ENCODE assay signal across 17 mouse cellular contexts in genomic region chr2:118466601-118467000, GRCm38 (mm10). TPM values are rescaled to one million over a fixed set of nuclear protein-coding genes. Genes with fewer than 3 reads are reported as not detected.
DNase-seq lines count a peak whose midpoint lies in the region; ATAC-seq and TF ChIP-seq lines count a peak whose summit lies in the region.
"Had no signal": no experiment of that assay in that cellular context is flagged by ENCODE, and none has a peak within 500 bp of the region (broad histone marks: within the 10 kb centered on the region; RNA-seq: fewer than 3 reads in every experiment).

No protein-coding gene starts in this region.

- no peaks in the 10 kb centered on the region for H3K79me2 ChIP-seq in MEL (ENCODE audit: control insufficient read depth, insufficient read depth, low read length, poor library complexity)

- WGBS in hindbrain, postnatal 0 days: 74% methylated on average over 1 of the region's 1 CpGs
- 59% methylated on average over 1 of the region's 1 CpGs for WGBS in hindbrain, embryonic 16.5 days
- 69% methylated on average over 1 of the region's 1 CpGs for WGBS in midbrain, postnatal 0 days
- WGBS in midbrain, embryonic 13.5 days: 71% methylated on average over 1 of the region's 1 CpGs

- no peak overlapping the region for H3K27ac ChIP-seq in hindbrain, postnatal 0 days
- H3K27ac ChIP-seq in hindbrain, embryonic 16.5 days (ENCODE audit: low read depth, low read length): no peak overlapping the region
- no peak overlapping the region for H3K27ac ChIP-seq in midbrain, postnatal 0 days (ENCODE audit: low read depth, low read length)
- H3K27ac ChIP-seq in midbrain, embryonic 13.5 days: no peak overlapping the region
- no peak overlapping the region for H3K27ac ChIP-seq in MEL (ENCODE audit: control insufficient read depth, low read depth, low read length)
- H3K27ac ChIP-seq: embryonic facial prominence, embryonic 10.5 days; limb, embryonic 15.5 days; neural tube, embryonic 12.5 days had no signal

- H3K9ac ChIP-seq in hindbrain, postnatal 0 days (replicated peaks; ENCODE audit: low read length): no peak overlapping the region
- H3K9ac ChIP-seq in hindbrain, embryonic 16.5 days (ENCODE audit: low read depth, low read length): no peak overlapping the region
- no peak overlapping the region for H3K9ac ChIP-seq in midbrain, postnatal 0 days (replicated peaks; ENCODE audit: low read length, poor library complexity, severe bottlenecking)
- H3K9ac ChIP-seq in midbrain, embryonic 13.5 days (replicated peaks): no peak overlapping the region
- no peak overlapping the region for H3K9ac ChIP-seq in MEL (ENCODE audit: control insufficient read depth, low read depth, low read length, poor library complexity, severe bottlenecking)
- H3K9ac ChIP-seq: limb, embryonic 15.5 days; neural tube, embryonic 12.5 days had no signal

- peaks cover 65% of the 10 kb centered on the region for H3K36me3 ChIP-seq in hindbrain, postnatal 0 days (ENCODE audit: insufficient read depth, low read length)
- peaks cover 36% of the 10 kb centered on the region for H3K36me3 ChIP-seq in hindbrain, embryonic 16.5 days (ENCODE audit: control insufficient read depth, insufficient read depth, low read length)
- peaks cover 45% of the 10 kb centered on the region for H3K36me3 ChIP-seq in midbrain, postnatal 0 days (ENCODE audit: insufficient read depth, low read length)
- H3K36me3 ChIP-seq in midbrain, embryonic 13.5 days: peaks cover 77% of the 10 kb centered on the region
- H3K36me3 ChIP-seq in MEL (ENCODE audit: control insufficient read depth in 1 of 2, insufficient read depth in 2 of 2, low read length in 2 of 2): peaks cover 0 to 3% of the 10 kb centered on the region in 2 experiments; a peak in 1 of 4 replicates

- no peaks in the 10 kb centered on the region for H3K4me1 ChIP-seq in hindbrain, postnatal 0 days (ENCODE audit: insufficient read depth, low read length)
- no peaks in the 10 kb centered on the region for H3K4me1 ChIP-seq in hindbrain, embryonic 16.5 days (ENCODE audit: control insufficient read depth, insufficient read depth, low read depth, low read length)
- H3K4me1 ChIP-seq in midbrain, postnatal 0 days (ENCODE audit: insufficient read depth, low read length): no peaks in the 10 kb centered on the region
- H3K4me1 ChIP-seq in midbrain, embryonic 13.5 days (replicated peaks): no peaks in the 10 kb centered on the region
- H3K4me1 ChIP-seq in MEL (ENCODE audit: control insufficient read depth in 1 of 2, insufficient read depth in 2 of 2, low read length in 2 of 2): no peaks in the 10 kb centered on the region
- H3K4me1 ChIP-seq: neural tube, embryonic 12.5 days had no signal

- H3K4me3 ChIP-seq in hindbrain, postnatal 0 days (ENCODE audit: low read length): no peak overlapping the region
- H3K4me3 ChIP-seq in hindbrain, embryonic 16.5 days (ENCODE audit: low read length): no peak overlapping the region
- no peak overlapping the region for H3K4me3 ChIP-seq in midbrain, postnatal 0 days (ENCODE audit: low read depth, low read length)
- H3K4me3 ChIP-seq in midbrain, embryonic 13.5 days (replicated peaks): no peak overlapping the region
- H3K4me3 ChIP-seq in MEL (ENCODE audit: control insufficient read depth in 1 of 2, insufficient read depth in 1 of 2, low read depth in 2 of 2, low read length in 2 of 2): no peak overlapping the region
- H3K4me3 ChIP-seq: embryonic facial prominence, embryonic 10.5 days; limb, embryonic 15.5 days; neural tube, embryonic 12.5 days had no signal

- no peak for ATAC-seq in hindbrain, postnatal 0 days
- no peak for ATAC-seq in hindbrain, embryonic 16.5 days
- no peak for ATAC-seq in midbrain, postnatal 0 days (ENCODE audit: low FRiP score)
- ATAC-seq in midbrain, embryonic 13.5 days: no peak

- DNase-seq in hindbrain, postnatal 0 days (ENCODE audit: low spot score): peak; percentile 14
- no peak for DNase-seq in midbrain, postnatal 0 days (ENCODE audit: low spot score)
- peak; percentile 38 for DNase-seq in MEL (ENCODE audit: low read depth, low spot score)
- DNase-seq in retina, postnatal 1 day: peak; percentile 18
- no peak for DNase-seq in cerebellum, postnatal 25 days
- DNase-seq in embryo, embryonic 9.5 days (ENCODE audit: extremely low spot score): no peak
- DNase-seq: adrenal gland, postnatal 10 days; cerebellum, postnatal 10 days; heart, postnatal 4 days; lung, postnatal 14 days; midbrain, embryonic 14.5 days; spleen, adult 18-20 months had no signal

- no peak overlapping the region for H3K4me2 ChIP-seq in hindbrain, postnatal 0 days (ENCODE audit: low read depth, low read length)
- H3K4me2 ChIP-seq in hindbrain, embryonic 16.5 days (ENCODE audit: low read length): no peak overlapping the region
- no peak overlapping the region for H3K4me2 ChIP-seq in midbrain, postnatal 0 days (ENCODE audit: low read depth, low read length, poor library complexity, severe bottlenecking)
- H3K4me2 ChIP-seq in midbrain, embryonic 13.5 days (replicated peaks): no peak overlapping the region
- H3K4me2 ChIP-seq: limb, embryonic 15.5 days; neural tube, embryonic 12.5 days had no signal

- TF ChIP-seq RAD21 in MEL (IDR thresholded peaks at IDR 0.05; ENCODE audit: low read depth, low read length): no peak; the same call in 1 of the 2 replicates

- no peaks in the 10 kb centered on the region for H3K27me3 ChIP-seq in hindbrain, postnatal 0 days (ENCODE audit: insufficient read depth, low read length)
- H3K27me3 ChIP-seq in hindbrain, embryonic 16.5 days (replicated peaks; ENCODE audit: control insufficient read depth, insufficient read depth, low read length): no peaks in the 10 kb centered on the region
- H3K27me3 ChIP-seq in midbrain, postnatal 0 days (ENCODE audit: insufficient read depth, low read length): no peaks in the 10 kb centered on the region
- H3K27me3 ChIP-seq in midbrain, embryonic 13.5 days: no peaks in the 10 kb centered on the region
- H3K27me3 ChIP-seq in MEL (ENCODE audit: control insufficient read depth in 1 of 2, insufficient read depth in 2 of 2, low read length in 2 of 2): no peaks in the 10 kb centered on the region
- H3K27me3 ChIP-seq: limb, embryonic 15.5 days; neural tube, embryonic 12.5 days had no signal

- TF ChIP-seq EP300 in MEL (IDR thresholded peaks at IDR 0.05; ENCODE audit: low read depth in 1 of 2, low read length in 2 of 2): no peak

- no peaks in the 10 kb centered on the region for H3K9me3 ChIP-seq in hindbrain, postnatal 0 days (ENCODE audit: low read length)
- H3K9me3 ChIP-seq in hindbrain, embryonic 16.5 days (ENCODE audit: control insufficient read depth, low read length): no peaks in the 10 kb centered on the region
- H3K9me3 ChIP-seq in midbrain, postnatal 0 days (ENCODE audit: low read length): no peaks in the 10 kb centered on the region
- H3K9me3 ChIP-seq in midbrain, embryonic 13.5 days: no peaks in the 10 kb centered on the region
- no peaks in the 10 kb centered on the region for H3K9me3 ChIP-seq in MEL (replicated peaks; ENCODE audit: insufficient read depth, low read length)
- H3K9me3 ChIP-seq: embryonic facial prominence, embryonic 10.5 days; limb, embryonic 15.5 days; neural tube, embryonic 12.5 days had no signal

- TF ChIP-seq CTCF in hindbrain, postnatal 0 days (IDR thresholded peaks at IDR 0.05; ENCODE audit: low read depth): peak; percentile 49; the same call in 1 of the 2 replicates
- peak; percentile 49 for TF ChIP-seq CTCF in midbrain, postnatal 0 days (IDR thresholded peaks at IDR 0.05)
- TF ChIP-seq CTCF in MEL (IDR thresholded peaks at IDR 0.05 in 2 of 3, conservative IDR thresholded peaks at IDR 0.05 in 1 of 3; ENCODE audit: control insufficient read depth in 1 of 3, insufficient read depth in 1 of 3, low read depth in 2 of 3, low read length in 3 of 3, poor library complexity in 1 of 3, severe bottlenecking in 1 of 3): peak in 2 of 3 experiments; percentile 8 to 19; a peak in 2 of 6 replicates

- TF ChIP-seq POLR2A in MEL (IDR thresholded peaks at IDR 0.05; ENCODE audit: control insufficient read depth in 1 of 2, insufficient read depth in 1 of 2, low read depth in 1 of 2, low read length in 2 of 2, poor library complexity in 1 of 2): no peak

TF ChIP-seq in MEL, 35 proteins besides CTCF, POLR2A, EP300 and RAD21:
- TF ChIP-seq USF1 (IDR thresholded peaks at IDR 0.05; ENCODE audit: low read depth, low read length): no peak
- TF ChIP-seq SMC3 (IDR thresholded peaks at IDR 0.05; ENCODE audit: low read depth, low read length): peak; percentile 19; the same call in 1 of the 2 replicates
- TF ChIP-seq UBTF (IDR thresholded peaks at IDR 0.05; ENCODE audit: borderline replicate concordance, insufficient read depth, low read depth, low read length): no peak

RNA-seq across cellular contexts. Expression of gene Srp14, which starts 12.9 kb away (rescaled TPM):
- 126 and 151 TPM in 2 replicates for total RNA-seq in hindbrain, postnatal 0 days (2014; rRNA removed)
- 330 and 361 TPM in 2 replicates for polyA plus RNA-seq in hindbrain, postnatal 0 days (2015; fragmentation: Nextera tagmentation; extraction: Ambion mirVana)
- 315 and 340 TPM in 2 replicates for polyA plus RNA-seq in hindbrain, embryonic 16.5 days (2015; fragmentation: Nextera tagmentation; extraction: Ambion mirVana)
- 161 and 181 TPM in 2 replicates for total RNA-seq in midbrain, postnatal 0 days (2014; rRNA removed)
- polyA plus RNA-seq in midbrain, postnatal 0 days (2015; fragmentation: Nextera tagmentation; extraction: Ambion mirVana): 331 and 352 TPM in 2 replicates
- polyA plus RNA-seq in midbrain, embryonic 13.5 days (2015; fragmentation: Nextera tagmentation; extraction: Ambion mirVana): 353 and 358 TPM in 2 replicates
- 231 and 235 TPM in 2 replicates for total RNA-seq in MEL (2012; rRNA removed)
- polyA plus RNA-seq in MEL (2012; ENCODE audit: insufficient read depth in 1 of 2, insufficient read length in 2 of 2, low read depth in 1 of 2, low replicate concordance in 2 of 2, missing spikeins in 1 of 2): 100 to 1,000 TPM in 1 of 2 experiments, not detected in 1; 272 TPM

Comparison
In these comparisons a context has a peak if more than half of its experiments do, and no peak if none do; other contexts are left out.
1. DNase-seq: peak in hindbrain, postnatal 0 days (single experiment), MEL (single experiment) and retina, postnatal 1 day (single experiment); none in midbrain, postnatal 0 days (single experiment), cerebellum, postnatal 25 days (0 of 2) and embryo, embryonic 9.5 days (single experiment).
2. Peak in every context shown above with its lines, with median percentiles within 50 percentile points of each other: CTCF ChIP-seq.